Mouse (Mus musculus): Measurements from ENCODE around the gene Ccser1. TPM values are rescaled to one million over a fixed set of nuclear protein-coding genes. Genes with fewer than 3 reads are reported as not detected.

The Ccser1 gene
- under 1 TPM in 1 of 2 experiments, not detected in 1; 0.86 TPM for polyA plus RNA-seq (2017; shearing (Covaris generic))

GRCm38 (mm10) chr6:61179949-61180755 is at the start of gene Ccser1:
TSS of gene Ccser1 (plus strand) at chr6:61180324.

